8 mouse cellular contexts compared by ENCODE assay signal in genomic region chr12:110485585-110486331, GRCm38 (mm10). TPM values are rescaled to one million over a fixed set of nuclear protein-coding genes. Genes with fewer than 3 reads are reported as not detected.
DNase-seq lines count a peak whose midpoint lies in the region; ATAC-seq lines count a peak whose summit lies in the region.

No protein-coding gene starts in this region.

- peak overlapping the region; percentile 94 for H3K27ac ChIP-seq in hindbrain, embryonic 16.5 days (ENCODE audit: low read depth, low read length)
- H3K27ac ChIP-seq in macrophage = peak overlapping the region; percentile 96

- peaks cover 67% of the 10 kb centered on the region for H3K79me2 ChIP-seq in macrophage (ENCODE audit: inconsistent target)

- WGBS in hindbrain, embryonic 16.5 days = 0% methylated on average over 27 of the region's 27 CpGs
- WGBS in macrophage (ENCODE audit: missing documents) = 2% methylated on average over 27 of the region's 27 CpGs

- H3K27me3 ChIP-seq in hindbrain, embryonic 16.5 days (replicated peaks; ENCODE audit: control insufficient read depth, insufficient read depth, low read length) = no peaks in the 10 kb centered on the region

- H3K4me2 ChIP-seq in hindbrain, embryonic 16.5 days (ENCODE audit: low read length) = peak overlapping the region; percentile 91

- no peaks in the 10 kb centered on the region for H3K9me3 ChIP-seq in hindbrain, embryonic 16.5 days (ENCODE audit: control insufficient read depth, low read length)

- ATAC-seq in hindbrain, embryonic 16.5 days = peak; percentile 86

- H3K36me3 ChIP-seq in hindbrain, embryonic 16.5 days (ENCODE audit: control insufficient read depth, insufficient read depth, low read length) = no peaks in the 10 kb centered on the region
- H3K36me3 ChIP-seq in macrophage (ENCODE audit: inconsistent target) = peaks cover 7% of the 10 kb centered on the region; the same call in 1 of the 2 replicates

- peak overlapping the region; percentile 80 for H3K9ac ChIP-seq in hindbrain, embryonic 16.5 days (ENCODE audit: low read depth, low read length)

- H3K4me1 ChIP-seq in hindbrain, embryonic 16.5 days (ENCODE audit: control insufficient read depth, insufficient read depth, low read depth, low read length) = peaks cover 37% of the 10 kb centered on the region

- DNase-seq in T-cell, adult 2 months (ENCODE audit: low spot score) = peak; percentile 94
- peak; percentile 37 to 64 for DNase-seq in cerebellum, postnatal 4 days (ENCODE audit: low spot score in 2 of 2)
- DNase-seq in gastrocnemius, adult 18-20 months (ENCODE audit: low spot score) = peak; percentile 83
- DNase-seq in left cerebral cortex, adult 18-20 months (ENCODE audit: low spot score in 2 of 2) = peak; percentile 61 to 81
- DNase-seq in right cerebral cortex, adult 18-20 months = peak; percentile 85
- DNase-seq in urinary bladder, postnatal 10 days (ENCODE audit: low spot score) = peak; percentile 43

- peak overlapping the region; percentile 69 for H3K4me3 ChIP-seq in hindbrain, embryonic 16.5 days (ENCODE audit: low read length)
- H3K4me3 ChIP-seq in macrophage (ENCODE audit: inconsistent target) = peak overlapping the region; percentile 87

RNA-seq across cellular contexts. Expression of gene Ppp2r5c, which starts 38.8 kb away (rescaled TPM):
- 10 to 100 TPM; 66.5 to 75.7 TPM for total RNA-seq in gastrocnemius, adult 18-20 months (2021)
- polyA plus RNA-seq in hindbrain, embryonic 16.5 days (2015; fragmentation: Nextera tagmentation; extraction: Ambion mirVana) = 135 and 136 TPM in 2 replicates
- total RNA-seq in left cerebral cortex, adult 18-20 months (2021) = 100 to 1,000 TPM; 263 to 284 TPM
- total RNA-seq in macrophage (2018; cell fraction: chromatin; rRNA removed) = 100 to 1,000 TPM in 2 of 26 experiments, 10 to 100 TPM in 24; 19.9 to 103 (median 77.9) TPM
- 100 to 1,000 TPM; 104 to 180 (median 147) TPM for total RNA-seq in macrophage (2018; cell fraction: cytosol; rRNA removed)
- 100 to 1,000 TPM in 6 of 26 experiments, 10 to 100 TPM in 20; 31.2 to 122 (median 80.1) TPM for total RNA-seq in macrophage (2018; cell fraction: nucleus; rRNA removed)
- polyA plus RNA-seq in macrophage (2018) = 110 to 139 TPM (median 129 TPM) in 3 replicates

Comparison
In these comparisons a context has a peak if more than half of its experiments do, and no peak if none do; other contexts are left out.
1. Peak in every context shown above with its lines: DNase-seq, ATAC-seq, H3K4me3 ChIP-seq and H3K27ac ChIP-seq.
2. DNase-seq: peak in every context shown above with its lines; median percentile 94 in T-cell, adult 2 months; 85 in right cerebral cortex, adult 18-20 months; 83 in gastrocnemius, adult 18-20 months; 71 in left cerebral cortex, adult 18-20 months; 50 in cerebellum, postnatal 4 days; 43 in urinary bladder, postnatal 10 days.